Mouse (Mus musculus) CH12.LX (cell line): ENCODE results near the gene Sik3. TPM values are rescaled to one million over a fixed set of nuclear protein-coding genes. Genes with fewer than 3 reads are reported as not detected.
A peak's percentile ranks its signal among the peaks of the same experiment; 100 is the strongest.

Source experiments
- DNase-seq: peaks from one replicate; pipeline ENCODE4 v3.0.0-alpha.2; 2013; ENCODE audit errors: extremely low read depth
- H3K27ac ChIP-seq: 2 replicates; pipeline ENCODE4 v1.5.1; 2012; ENCODE audit warnings: low read depth, mild to moderate bottlenecking, control low read depth, moderate library complexity; ENCODE audit not compliant: insufficient read depth
- H3K27me3 ChIP-seq: replicated peaks from 2 replicates; pipeline ENCODE3; 2012; ENCODE audit warnings: inconsistent platforms
- H3K36me3 ChIP-seq, 2 experiments: replicated peaks in 1 of 2; 2 replicates each; pipeline versions ENCODE3 to v1.6.1; 2012; ENCODE audit warnings: inconsistent platforms in 1 of 2, low read length in 1 of 2, mild to moderate bottlenecking in 1 of 2, mixed read lengths in 1 of 2, moderate library complexity in 1 of 2; ENCODE audit not compliant: control insufficient read depth in 1 of 2, insufficient read depth in 1 of 2
- H3K4me1 ChIP-seq, 2 experiments: 2 replicates each; pipeline ENCODE4 v1.6.1; 2012; ENCODE audit warnings: inconsistent platforms in 1 of 2, moderate library complexity in 1 of 2; ENCODE audit not compliant: insufficient read depth in 2 of 2, control insufficient read depth in 1 of 2
- H3K4me2 ChIP-seq: 2 replicates; pipeline ENCODE4 v1.6.1; 2012; ENCODE audit warnings: low read depth, mild to moderate bottlenecking, control low read depth; ENCODE audit not compliant: poor library complexity, insufficient read depth, severe bottlenecking
- H3K4me3 ChIP-seq, 3 experiments: fragments of 150-350 bp in 1 of 3; sonication (generic) in 1 of 3; replicated peaks in 1 of 3; 2 replicates each; pipeline versions ENCODE3 to v1.5.1; 2011 to 2012; ENCODE audit warnings: low read depth in 2 of 3, low read length in 2 of 3, mild to moderate bottlenecking in 2 of 3, moderate library complexity in 2 of 3, control low read depth in 1 of 3, improper control_type of control experiment in 1 of 3, inconsistent platforms in 1 of 3, mixed read lengths in 1 of 3; ENCODE audit not compliant: poor library complexity in 1 of 3
- H3K79me2 ChIP-seq: replicated peaks from 2 replicates; pipeline ENCODE4 v1.6.1; 2012; ENCODE audit warnings: mild to moderate bottlenecking, moderate library complexity; ENCODE audit not compliant: control insufficient read depth, poor library complexity, insufficient read depth, severe bottlenecking; ENCODE audit errors: extremely low read depth
- H3K9ac ChIP-seq: 2 replicates; pipeline ENCODE4 v1.6.1; 2012; ENCODE audit warnings: low read depth, mild to moderate bottlenecking, control low read depth, moderate library complexity; ENCODE audit not compliant: insufficient read depth
- H3K9me3 ChIP-seq: replicated peaks from 2 replicates; pipeline ENCODE3; 2012; ENCODE audit warnings: low read length, inconsistent platforms, mixed read lengths
- BHLHE40 ChIP-seq: IDR thresholded peaks from 2 replicates; pipeline ENCODE4 v1.6.1; 2011; ENCODE audit warnings: mild to moderate bottlenecking, low read depth, low read length, improper control_type of control experiment
- CHD2 ChIP-seq: IDR thresholded peaks from 2 replicates; pipeline ENCODE4 v1.6.1; 2011; ENCODE audit warnings: low read length, improper control_type of control experiment
- E2F4 ChIP-seq: IDR thresholded peaks from 2 replicates; pipeline ENCODE4 v1.6.1; 2011; ENCODE audit warnings: low read depth, low read length, improper control_type of control experiment; ENCODE audit not compliant: insufficient replicate concordance
- EP300 ChIP-seq: IDR thresholded peaks from 2 replicates; pipeline ENCODE4 v1.6.1; 2011; ENCODE audit warnings: low read length, improper control_type of control experiment
- ETS1 ChIP-seq: conservative IDR thresholded peaks from 2 replicates; pipeline ENCODE4 v1.6.1; 2012; ENCODE audit warnings: low read depth, mild to moderate bottlenecking, inconsistent platforms, low read length, improper control_type of control experiment, moderate library complexity
- IRF4 ChIP-seq: IDR thresholded peaks from 2 replicates; pipeline ENCODE4 v1.6.1; 2014; ENCODE audit warnings: low read depth, mild to moderate bottlenecking, inconsistent platforms, low read length, improper control_type of control experiment
- JUN ChIP-seq: IDR thresholded peaks from 2 replicates; pipeline ENCODE4 v1.6.1; 2011; ENCODE audit warnings: low read depth, mild to moderate bottlenecking, low read length, improper control_type of control experiment, moderate library complexity; ENCODE audit not compliant: insufficient read depth
- JUND ChIP-seq: conservative IDR thresholded peaks from 2 replicates; pipeline ENCODE4 v1.6.1; 2011; ENCODE audit warnings: low read depth, low read length, improper control_type of control experiment
- KAT2A ChIP-seq: IDR thresholded peaks from 2 replicates; pipeline ENCODE4 v1.6.1; 2012; ENCODE audit warnings: low read length, improper control_type of control experiment, inconsistent platforms; ENCODE audit not compliant: insufficient replicate concordance
- MAX ChIP-seq: IDR thresholded peaks from 2 replicates; pipeline ENCODE4 v1.6.1; 2011; ENCODE audit warnings: low read length, improper control_type of control experiment
- MEF2A ChIP-seq: IDR thresholded peaks from 2 replicates; pipeline ENCODE4 v1.6.1; 2014; ENCODE audit warnings: low read depth, mild to moderate bottlenecking, inconsistent platforms, low read length, improper control_type of control experiment, borderline replicate concordance
- MXI1 ChIP-seq: IDR thresholded peaks from 2 replicates; pipeline ENCODE4 v1.6.1; 2011; ENCODE audit warnings: mild to moderate bottlenecking, low read depth, low read length, improper control_type of control experiment
- MYC ChIP-seq: IDR thresholded peaks from 2 replicates; pipeline ENCODE4 v1.6.1; 2011; ENCODE audit warnings: low read depth, mild to moderate bottlenecking, improper control_type of control experiment, low read length
- NELFE ChIP-seq: IDR thresholded peaks from 2 replicates; pipeline ENCODE4 v1.6.1; 2011; ENCODE audit warnings: low read depth, low read length, improper control_type of control experiment
- POLR2A ChIP-seq: IDR thresholded peaks from 2 replicates; pipeline ENCODE4 v1.6.1; 2011; ENCODE audit warnings: low read depth, mild to moderate bottlenecking, improper control_type of control experiment, low read length
- RAD21 ChIP-seq: IDR thresholded peaks from 2 replicates; pipeline ENCODE4 v1.6.1; 2011; ENCODE audit warnings: low read depth, mild to moderate bottlenecking, low read length, improper control_type of control experiment, moderate library complexity
- RCOR1 ChIP-seq: conservative IDR thresholded peaks from 2 replicates; pipeline ENCODE4 v1.6.1; 2012; ENCODE audit warnings: low read depth, mild to moderate bottlenecking, inconsistent platforms, low read length, improper control_type of control experiment
- SIN3A ChIP-seq: IDR thresholded peaks from 2 replicates; pipeline ENCODE4 v1.6.1; 2012; ENCODE audit warnings: low read length, improper control_type of control experiment, inconsistent platforms
- TBP ChIP-seq: conservative IDR thresholded peaks from 2 replicates; pipeline ENCODE4 v1.6.1; 2011; ENCODE audit warnings: low read depth, low read length, improper control_type of control experiment
- TCF12 ChIP-seq: IDR thresholded peaks from 2 replicates; pipeline ENCODE4 v1.6.1; 2014; ENCODE audit warnings: low read depth, mild to moderate bottlenecking, inconsistent platforms, low read length, improper control_type of control experiment
- USF2 ChIP-seq: conservative IDR thresholded peaks from 2 replicates; pipeline ENCODE4 v1.6.1; 2011; ENCODE audit warnings: low read depth, low read length, improper control_type of control experiment
- ZC3H11A ChIP-seq: IDR thresholded peaks from 2 replicates; pipeline ENCODE4 v1.6.1; 2012; ENCODE audit warnings: low read depth, mild to moderate bottlenecking, inconsistent platforms, low read length, improper control_type of control experiment
- ZKSCAN1 ChIP-seq: IDR thresholded peaks from 2 replicates; pipeline ENCODE4 v1.6.1; 2012; ENCODE audit warnings: low read depth, inconsistent platforms, low read length, improper control_type of control experiment, borderline replicate concordance
- ZNF384 ChIP-seq: IDR thresholded peaks from 2 replicates; pipeline ENCODE4 v1.6.1; 2012; ENCODE audit warnings: low read depth, low read length, improper control_type of control experiment, inconsistent platforms
- dilution Hi-C: fragments of 300-500 bp; cut with MboI; formaldehyde crosslinking; loops from 2 replicates; pipeline ENCODE4 v1.14.3; 2020; ENCODE audit warnings: low sequenced_read_pairs; ENCODE audit not compliant: extremely low pct_unique_long_range_greater_than_20kb, extremely low pct_ligation_motif_present
- in situ Hi-C: fragments of 300-500 bp; cut with MboI; formaldehyde crosslinking; loops from 3 replicates; pipeline ENCODE4 v1.14.3; 2019; ENCODE audit warnings: low sequenced_read_pairs, low pct_ligation_motif_present, low pct_unique_long_range_greater_than_20kb, mixed read lengths
- polyA plus RNA-seq: library from polyadenylated mRNA; unstranded; fragments of >175 nt; gene quantifications from 2 replicates; pipeline ENCODE4 v1.2.1, GENCODE M21; 2012; ENCODE audit warnings: low read depth; ENCODE audit not compliant: insufficient read length
- total RNA-seq, 2 experiments: library from RNA; depleted of rRNA; stranded (reverse); fragments of 300-350 nt in 1 of 2; fragments of >200 nt in 1 of 2; gene quantifications; 2 replicates each; pipeline ENCODE4 v1.2.3; 2012 to 2014

Gene Sik3
- total and polyA plus RNA-seq, 3 experiments, result 14.9 to 29.8 (median 21.4) TPM

GRCm38 (mm10) chr9:46163430-46163829 is 150.8 kb downstream of the Sik3 start (continued):
- TF ChIP-seq KAT2A (no peak), EP300 (peak; percentile 31; the same call in 1 of the 2 replicates), SIN3A (0 out of 2 replicates have a peak, but pooled peaks have one; percentile 34), ZKSCAN1 (no peak), ETS1 (0 out of 2 replicates have a peak, but pooled peaks have one; percentile 12), NELFE (no peak), TCF12 (no peak), ZC3H11A (no peak), MEF2A (peak; percentile 56; the same call in 1 of the 2 replicates), IRF4 (peak; percentile 21; the same call in 1 of the 2 replicates), E2F4 (no peak), TBP (no peak), RAD21 (no peak), ZNF384 (peak; percentile 53; the same call in 1 of the 2 replicates)

- peak overlapping the region; percentile 98 for H3K27ac ChIP-seq
- H3K9me3 ChIP-seq, result no peaks in the 10 kb centered on the region
- in situ Hi-C loops, result no loop called here
- H3K79me2 ChIP-seq, result peaks cover 2% of the 10 kb centered on the region; the same call in 1 of the 2 replicates
- peak overlapping the region; percentile 82; the same call in 1 of the 2 replicates for H3K9ac ChIP-seq
- H3K27me3 ChIP-seq, result no peaks in the 10 kb centered on the region
- TF ChIP-seq CHD2 (no peak), RAD21 (no peak; the same call in 1 of the 2 replicates), EP300 (peak; percentile 90), POLR2A (no peak), MAX (peak; percentile 57; the same call in 1 of the 2 replicates), JUN (peak; percentile 30; the same call in 1 of the 2 replicates), IRF4 (peak; percentile 79), USF2 (no peak), TCF12 (peak; percentile 85), ZC3H11A (no peak), TBP (peak; percentile 57; the same call in 1 of the 2 replicates), MEF2A (peak; percentile 62), MYC (peak; percentile 86), ETS1 (peak; percentile 85), RCOR1 (no peak; the same call in 1 of the 2 replicates), MXI1 (0 out of 2 replicates have a peak, but pooled peaks have one; percentile 31), BHLHE40 (peak; percentile 72), KAT2A (no peak), JUND (peak; percentile 67), ZNF384 (peak; percentile 85)
- H3K4me2 ChIP-seq, result peak overlapping the region; percentile 88
- H3K4me1 ChIP-seq, result peaks cover 24 to 78% of the 10 kb centered on the region in 2 experiments
- DNase-seq, result peak; percentile 97
- H3K4me3 ChIP-seq, result no peak overlapping the region
- H3K36me3 ChIP-seq, result peaks cover 0 to 19% of the 10 kb centered on the region in 2 experiments
- dilution Hi-C loops, result no loop called here
Measured at GRCm38 (mm10) chr9:46168802-46169201, 156.2 kb downstream of the Sik3 start.
